Mouse (Mus musculus): ENCODE measurements around the gene Fitm2. TPM values are rescaled to one million over a fixed set of nuclear protein-coding genes. Genes with fewer than 3 reads are reported as not detected.
"Not testable (repeated sequence)": the region's sequence is repeated elsewhere in the genome, so short reads cannot be mapped to it uniquely, and the experiment has no call there.

The Fitm2 gene
- polyA plus RNA-seq, 1 experiment from 2014 or later, result 9.6 TPM

DNA sequence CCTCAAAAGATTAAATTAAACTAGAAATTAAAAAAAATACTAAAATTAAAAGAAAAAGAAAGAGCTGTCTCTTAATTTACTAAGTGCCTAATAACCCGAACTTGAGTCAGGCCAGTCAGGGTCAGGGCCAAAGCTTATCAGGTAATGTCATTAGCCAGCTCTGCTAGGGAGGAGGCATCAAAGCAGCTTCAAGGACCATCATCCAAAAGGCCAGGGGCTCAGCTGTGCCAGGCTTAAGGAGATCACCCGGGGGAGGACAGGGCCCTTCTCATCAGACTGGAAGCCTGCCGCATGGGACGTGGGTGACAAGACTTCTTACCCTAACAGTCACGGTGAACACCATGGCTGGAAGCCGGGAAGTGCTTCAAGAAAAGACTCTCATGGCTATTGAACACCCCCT lies 4.8 kb downstream of the Fitm2 start:
- Histone ChIP-seq H3K4me3 (ENCODE audit: low read depth, low read length) (no peak overlapping the region), H3K36me3 (ENCODE audit: control insufficient read depth, insufficient read depth, low read length) (peaks cover 3% of the 10 kb centered on the region; the same call in 1 of the 2 replicates), H3K4me2 (no peak overlapping the region), H3K9me3 (ENCODE audit: control insufficient read depth, low read length) (no peaks in the 10 kb centered on the region), H3K27me3 (ENCODE audit: control insufficient read depth, insufficient read depth, low read length) (no peaks in the 10 kb centered on the region), H3K9ac (ENCODE audit: low read length) (no peak overlapping the region), H3K27ac (ENCODE audit: low read depth, low read length) (no peak overlapping the region), H3K4me1 (ENCODE audit: control insufficient read depth, insufficient read depth, low read length) (peaks cover 7% of the 10 kb centered on the region)
- DNase-seq (ENCODE audit: low spot score, missing footprints) (no peak), ATAC-seq (ENCODE audit: low FRiP score) (no peak)
- WGBS, result 94% methylated on average over 6 of the region's 6 CpGs

DNA sequence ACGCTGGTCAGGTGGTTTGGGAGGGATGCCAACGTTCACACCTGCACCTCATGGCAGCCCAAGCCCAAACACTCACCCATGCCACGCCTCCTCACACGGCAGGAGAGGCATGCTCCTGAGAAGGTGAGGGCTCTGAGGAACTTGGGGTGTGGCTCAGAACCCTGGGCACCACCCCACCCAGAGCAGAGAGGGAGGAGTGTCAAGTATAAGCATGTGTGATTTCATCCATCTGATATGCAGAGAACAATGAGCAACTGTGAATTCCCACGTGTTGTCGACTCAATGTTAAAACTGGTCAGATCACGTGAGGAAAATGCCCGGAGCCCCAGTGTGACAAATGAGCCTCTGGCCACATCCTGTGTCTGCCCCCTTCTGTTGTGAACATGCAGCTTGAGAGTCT lies 5.7 kb downstream of the Fitm2 start:
- no peak overlapping the region for H3K9ac ChIP-seq (ENCODE audit: low read length)
- H3K4me2 ChIP-seq, result no peak overlapping the region
- no peaks in the 10 kb centered on the region for H3K27me3 ChIP-seq (ENCODE audit: control insufficient read depth, insufficient read depth, low read length)
- peaks cover 5% of the 10 kb centered on the region for H3K4me1 ChIP-seq (ENCODE audit: control insufficient read depth, insufficient read depth, low read length)
- H3K36me3 ChIP-seq (ENCODE audit: control insufficient read depth, insufficient read depth, low read length), result peaks cover 3% of the 10 kb centered on the region; the same call in 1 of the 2 replicates
- no peak overlapping the region for H3K27ac ChIP-seq (ENCODE audit: low read depth, low read length)
- WGBS, result 80% methylated on average over 8 of the region's 8 CpGs
- no peaks in the 10 kb centered on the region for H3K9me3 ChIP-seq (ENCODE audit: control insufficient read depth, low read length)
- no peak overlapping the region for H3K4me3 ChIP-seq (ENCODE audit: low read depth, low read length)
- ATAC-seq (ENCODE audit: low FRiP score) (no peak), DNase-seq (ENCODE audit: low spot score, missing footprints) (no peak)

GRCm38 (mm10) chr2:163464562-163464961 lies 7.9 kb downstream of the Fitm2 start:
- Histone ChIP-seq H3K9ac (ENCODE audit: low read length) (no peak overlapping the region), H3K4me1 (ENCODE audit: control insufficient read depth, insufficient read depth, low read length) (no peaks in the 10 kb centered on the region), H3K36me3 (ENCODE audit: control insufficient read depth, insufficient read depth, low read length) (peaks cover 3% of the 10 kb centered on the region; the same call in 1 of the 2 replicates), H3K27me3 (ENCODE audit: control insufficient read depth, insufficient read depth, low read length) (no peaks in the 10 kb centered on the region), H3K9me3 (ENCODE audit: control insufficient read depth, low read length) (no peaks in the 10 kb centered on the region), H3K27ac (ENCODE audit: low read depth, low read length) (no peak overlapping the region), H3K4me3 (ENCODE audit: low read depth, low read length) (no peak overlapping the region), H3K4me2 (no peak overlapping the region)
- WGBS, result 82% methylated on average over 6 of the region's 6 CpGs
- ATAC-seq (ENCODE audit: low FRiP score) (no peak), DNase-seq (ENCODE audit: low spot score, missing footprints) (no peak)

- H3K4me3 ChIP-seq (ENCODE audit: low read depth, low read length), result no peak overlapping the region
- no peak for DNase-seq (ENCODE audit: low spot score, missing footprints)
- no peak overlapping the region for H3K9ac ChIP-seq (ENCODE audit: low read length)
- no peak overlapping the region for H3K27ac ChIP-seq (ENCODE audit: low read depth, low read length)
- H3K27me3 ChIP-seq (ENCODE audit: control insufficient read depth, insufficient read depth, low read length), result peaks cover 2% of the 10 kb centered on the region; the same call in 1 of the 2 replicates
- no peaks in the 10 kb centered on the region for H3K4me1 ChIP-seq (ENCODE audit: control insufficient read depth, insufficient read depth, low read length)
- 79% methylated on average over 4 of the region's 4 CpGs for WGBS
- no peaks in the 10 kb centered on the region for H3K9me3 ChIP-seq (ENCODE audit: control insufficient read depth, low read length)
- no peak for ATAC-seq (ENCODE audit: low FRiP score)
- H3K4me2 ChIP-seq, result no peak overlapping the region
- H3K36me3 ChIP-seq (ENCODE audit: control insufficient read depth, insufficient read depth, low read length), result peaks cover 3% of the 10 kb centered on the region; the same call in 1 of the 2 replicates
Measured at GRCm38 (mm10) chr2:163463998-163464397, 8.4 kb downstream of the Fitm2 start.

DNA sequence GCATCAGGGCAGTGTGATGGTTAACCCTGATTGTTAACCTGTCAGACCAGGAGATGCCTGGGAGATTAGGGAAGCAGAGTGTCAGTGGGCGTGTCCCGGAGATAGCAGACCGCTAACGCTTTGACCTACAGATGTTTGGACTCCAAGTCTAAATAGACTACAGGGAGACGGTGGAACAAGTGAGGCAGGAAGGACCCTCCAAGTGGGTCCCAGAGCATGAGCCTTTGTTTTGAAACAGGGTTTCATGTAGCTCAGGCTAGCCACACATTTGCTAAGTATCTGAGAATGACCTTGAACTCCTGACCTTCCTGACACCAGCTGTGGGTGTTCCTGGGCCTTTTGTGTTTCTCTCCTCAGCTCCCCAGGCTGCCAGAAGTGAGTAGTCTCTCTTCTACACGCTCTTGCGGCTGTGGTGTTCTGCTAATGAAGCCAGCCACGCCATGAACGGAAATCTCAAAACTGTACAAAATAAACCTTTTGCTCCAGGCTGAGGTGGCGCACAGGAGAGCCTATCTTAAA lies 9.1 kb downstream of the Fitm2 start:
- Histone ChIP-seq H3K9ac (ENCODE audit: low read length) (no peak overlapping the region), H3K27ac (ENCODE audit: low read depth, low read length) (no peak overlapping the region), H3K9me3 (ENCODE audit: control insufficient read depth, low read length) (no peaks in the 10 kb centered on the region), H3K4me2 (no peak overlapping the region), H3K27me3 (ENCODE audit: control insufficient read depth, insufficient read depth, low read length) (peaks cover 2% of the 10 kb centered on the region; the same call in 1 of the 2 replicates), H3K4me3 (ENCODE audit: low read depth, low read length) (no peak overlapping the region), H3K4me1 (ENCODE audit: control insufficient read depth, insufficient read depth, low read length) (no peaks in the 10 kb centered on the region), H3K36me3 (ENCODE audit: control insufficient read depth, insufficient read depth, low read length) (peaks cover 3% of the 10 kb centered on the region; the same call in 1 of the 2 replicates)
- DNase-seq (ENCODE audit: low spot score, missing footprints) (no peak), ATAC-seq (ENCODE audit: low FRiP score) (no peak)
- WGBS, result 68% methylated on average over 10 of the region's 10 CpGs

DNA sequence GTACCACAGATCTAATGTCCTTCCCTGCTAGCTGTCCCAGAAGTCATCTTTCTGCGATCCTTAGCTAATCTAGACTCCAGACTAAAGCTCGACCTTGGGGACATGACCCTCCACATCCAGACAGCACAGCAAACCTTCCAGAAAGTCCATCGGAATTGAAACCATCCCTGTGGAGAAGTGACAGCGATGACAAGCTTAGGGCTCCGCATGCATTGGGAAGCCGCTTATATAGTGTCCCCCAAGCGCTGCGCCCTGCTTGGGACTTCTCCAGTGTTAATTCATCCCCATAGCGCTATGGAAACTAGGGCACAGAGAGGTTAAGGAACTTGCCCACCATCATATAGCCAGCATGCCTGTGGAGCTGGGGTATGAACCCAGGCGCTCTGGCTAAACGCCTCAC lies 9.6 kb downstream of the Fitm2 start:
- Histone ChIP-seq H3K4me2 (no peak overlapping the region), H3K9me3 (ENCODE audit: control insufficient read depth, low read length) (no peaks in the 10 kb centered on the region), H3K9ac (ENCODE audit: low read length) (no peak overlapping the region), H3K36me3 (ENCODE audit: control insufficient read depth, insufficient read depth, low read length) (peaks cover under 1% of the 10 kb centered on the region; the same call in 1 of the 2 replicates), H3K27me3 (ENCODE audit: control insufficient read depth, insufficient read depth, low read length) (peaks cover 2% of the 10 kb centered on the region; the same call in 1 of the 2 replicates), H3K4me1 (ENCODE audit: control insufficient read depth, insufficient read depth, low read length) (no peaks in the 10 kb centered on the region), H3K4me3 (ENCODE audit: low read depth, low read length) (no peak overlapping the region), H3K27ac (ENCODE audit: low read depth, low read length) (no peak overlapping the region)
- ATAC-seq (ENCODE audit: low FRiP score) (no peak), DNase-seq (ENCODE audit: low spot score, missing footprints) (no peak)
- WGBS, result 73% methylated on average over 11 of the region's 11 CpGs

GRCm38 (mm10) chr2:163462386-163462785 lies 10.0 kb downstream of the Fitm2 start:
- no peak overlapping the region for H3K4me2 ChIP-seq
- H3K9ac ChIP-seq (ENCODE audit: low read length), result no peak overlapping the region
- 78% methylated on average over 5 of the region's 5 CpGs for WGBS
- peaks cover 2% of the 10 kb centered on the region; the same call in 1 of the 2 replicates for H3K27me3 ChIP-seq (ENCODE audit: control insufficient read depth, insufficient read depth, low read length)
- no peak overlapping the region for H3K4me3 ChIP-seq (ENCODE audit: low read depth, low read length)
- DNase-seq (ENCODE audit: low spot score, missing footprints) (no peak), ATAC-seq (ENCODE audit: low FRiP score) (no peak)
- H3K36me3 ChIP-seq (ENCODE audit: control insufficient read depth, insufficient read depth, low read length), result no peaks in the 10 kb centered on the region
- H3K9me3 ChIP-seq (ENCODE audit: control insufficient read depth, low read length), result no peaks in the 10 kb centered on the region
- H3K4me1 ChIP-seq (ENCODE audit: control insufficient read depth, insufficient read depth, low read length), result no peaks in the 10 kb centered on the region
- no peak overlapping the region for H3K27ac ChIP-seq (ENCODE audit: low read depth, low read length)

- H3K36me3 ChIP-seq (ENCODE audit: control insufficient read depth, insufficient read depth, low read length); H3K4me3 ChIP-seq (ENCODE audit: low read depth, low read length); H3K27ac ChIP-seq (ENCODE audit: low read depth, low read length); H3K4me2 ChIP-seq; DNase-seq (ENCODE audit: low spot score, missing footprints); H3K9me3 ChIP-seq (ENCODE audit: control insufficient read depth, low read length); H3K4me1 ChIP-seq (ENCODE audit: control insufficient read depth, insufficient read depth, low read length); ATAC-seq (ENCODE audit: low FRiP score); H3K27me3 ChIP-seq (ENCODE audit: control insufficient read depth, insufficient read depth, low read length); H3K9ac ChIP-seq (ENCODE audit: low read length): not testable (repeated sequence)
- 96% methylated on average over 9 of the region's 9 CpGs for WGBS
Measured at GRCm38 (mm10) chr2:163461307-163461706, 11.1 kb downstream of the Fitm2 start.

- Histone ChIP-seq H3K27ac (ENCODE audit: low read depth, low read length) (no peak overlapping the region), H3K4me2 (no peak overlapping the region), H3K27me3 (ENCODE audit: control insufficient read depth, insufficient read depth, low read length) (peaks cover 2% of the 10 kb centered on the region; the same call in 1 of the 2 replicates), H3K36me3 (ENCODE audit: control insufficient read depth, insufficient read depth, low read length) (no peaks in the 10 kb centered on the region), H3K4me1 (ENCODE audit: control insufficient read depth, insufficient read depth, low read length) (no peaks in the 10 kb centered on the region), H3K9ac (ENCODE audit: low read length) (no peak overlapping the region), H3K4me3 (ENCODE audit: low read depth, low read length) (no peak overlapping the region), H3K9me3 (ENCODE audit: control insufficient read depth, low read length) (no peaks in the 10 kb centered on the region)
- ATAC-seq (ENCODE audit: low FRiP score) (no peak), DNase-seq (ENCODE audit: low spot score, missing footprints) (no peak)
- WGBS, result 92% methylated on average over 8 of the region's 8 CpGs
Measured at GRCm38 (mm10) chr2:163460622-163461021, 11.8 kb downstream of the Fitm2 start.
